Mouse (Mus musculus) E14TG2a.4 (cell line): ENCODE data around the gene Rnaseh2a.

ENCODE experiments used
- CTCF ChIP-seq: conservative IDR thresholded peaks from 2 replicates; pipeline ENCODE4 v1.5.1; 2014; ENCODE audit warnings: low read length
- NANOG ChIP-seq: IDR thresholded peaks from 2 replicates; pipeline ENCODE4 v1.6.1; 2014; ENCODE audit warnings: borderline replicate concordance, low read length, mixed read lengths

GRCm38 (mm10) chr8:84917781-84918180, 51.8 kb downstream of the Rnaseh2a start:
- TF ChIP-seq CTCF: no peak
- no peak for TF ChIP-seq NANOG
